Mouse (Mus musculus) T-cell, adult 2 months (primary cell): ENCODE results near the gene Abtb2.
A peak's percentile ranks its signal among the peaks of the same experiment; 100 is the strongest.

Experiments used
- DNase-seq: peaks from one replicate; pipeline ENCODE4 v3.0.0; 2022; ENCODE audit warnings: low spot score

The Abtb2 gene

GRCm38 (mm10) chr2:103743536-103743935 is 177.4 kb downstream of the Abtb2 start:
- no peak for DNase-seq

- peak; percentile 63 for DNase-seq
These were observed 177.9 kb downstream of the Abtb2 start for GRCm38 (mm10) chr2:103743988-103744387.

GRCm38 (mm10) chr2:103745481-103745880 is 179.4 kb downstream of the Abtb2 start:
- DNase-seq = no peak

- DNase-seq = no peak
These were observed 180.0 kb downstream of the Abtb2 start for GRCm38 (mm10) chr2:103746096-103746495.

GRCm38 (mm10) chr2:103746761-103747160 is 180.7 kb downstream of the Abtb2 start:
- no peak for DNase-seq

GRCm38 (mm10) chr2:103747891-103748290 is 181.8 kb downstream of the Abtb2 start:
- DNase-seq = no peak

- DNase-seq = no peak
These were observed 183.0 kb downstream of the Abtb2 start for GRCm38 (mm10) chr2:103749091-103749490.

GRCm38 (mm10) chr2:103751771-103752170 is 185.7 kb downstream of the Abtb2 start:
- DNase-seq = no peak

- no peak for DNase-seq
These were observed 188.5 kb downstream of the Abtb2 start for GRCm38 (mm10) chr2:103754614-103755013.

GRCm38 (mm10) chr2:103755458-103756085 is 189.5 kb downstream of the Abtb2 start:
- DNase-seq = no peak

GRCm38 (mm10) chr2:103760421-103760820 is 194.3 kb downstream of the Abtb2 start:
- DNase-seq = peak; percentile 19

- DNase-seq = peak; percentile 99
These were observed 195.0 kb downstream of the Abtb2 start, which contains the start of gene Nat10 for GRCm38 (mm10) chr2:103760906-103761716. Gene Nat10 (minus strand): TSS chr2:103761270.

- no peak for DNase-seq
These were observed 195.9 kb downstream of the Abtb2 start for GRCm38 (mm10) chr2:103761993-103762392.

GRCm38 (mm10) chr2:103762492-103762891 is 196.4 kb downstream of the Abtb2 start:
- DNase-seq = no peak
